Mouse (Mus musculus) MEL (cell line): ENCODE measurements at regions not wholly inside any gene's neighbourhood (a gene's known extent, or its start where the extent isn't known, plus 50 kb on each side); places are given as distances from the start of the nearest gene placed in this dataset.

Experiments used
- DNase-seq: peaks from one replicate; pipeline ENCODE4 v3.0.0; 2011; ENCODE audit warnings: low read depth, low spot score
- H3K27ac ChIP-seq: 2 replicates; pipeline ENCODE4 v1.5.1; 2012; ENCODE audit warnings: low read depth, mild to moderate bottlenecking, control low read depth, low read length, moderate library complexity; ENCODE audit not compliant: control insufficient read depth
- H3K27me3 ChIP-seq, 2 experiments: fragments of 150-350 bp in 1 of 2; sonication (generic) in 1 of 2; 2 replicates each; pipeline ENCODE4 v1.6.1; 2012; ENCODE audit warnings: low read length in 2 of 2, mild to moderate bottlenecking in 2 of 2, improper control_type of control experiment in 1 of 2, moderate library complexity in 1 of 2; ENCODE audit not compliant: insufficient read depth in 2 of 2, control insufficient read depth in 1 of 2
- H3K36me3 ChIP-seq, 2 experiments: 2 replicates each; pipeline ENCODE4 v1.6.1; 2012 to 2014; ENCODE audit warnings: low read length in 2 of 2, improper control_type of control experiment in 1 of 2, inconsistent platforms in 1 of 2, mild to moderate bottlenecking in 1 of 2; ENCODE audit not compliant: insufficient read depth in 2 of 2, control insufficient read depth in 1 of 2
- H3K4me1 ChIP-seq, 2 experiments: fragments of 150-350 bp in 1 of 2; sonication (generic) in 1 of 2; 2 replicates each; pipeline ENCODE4 v1.6.1; 2012; ENCODE audit warnings: low read length in 2 of 2, improper control_type of control experiment in 1 of 2, mild to moderate bottlenecking in 1 of 2; ENCODE audit not compliant: insufficient read depth in 2 of 2, control insufficient read depth in 1 of 2
- H3K4me3 ChIP-seq, 2 experiments: fragments of 150-350 bp in 1 of 2; sonication (generic) in 1 of 2; 2 replicates each; pipeline ENCODE4 v1.5.1; 2012; ENCODE audit warnings: low read depth in 2 of 2, low read length in 2 of 2, mild to moderate bottlenecking in 2 of 2, moderate library complexity in 2 of 2, control low read depth in 1 of 2, improper control_type of control experiment in 1 of 2; ENCODE audit not compliant: control insufficient read depth in 1 of 2, insufficient read depth in 1 of 2
- H3K79me2 ChIP-seq: 2 replicates; pipeline ENCODE4 v1.6.1; 2012; ENCODE audit warnings: mild to moderate bottlenecking, low read length, moderate library complexity; ENCODE audit not compliant: control insufficient read depth, poor library complexity, insufficient read depth
- H3K9ac ChIP-seq: 2 replicates; pipeline ENCODE4 v1.6.1; 2012; ENCODE audit warnings: low read depth, mild to moderate bottlenecking, control low read depth, low read length, moderate library complexity; ENCODE audit not compliant: control insufficient read depth, poor library complexity, severe bottlenecking
- H3K9me3 ChIP-seq: fragments of 150-350 bp; sonication (generic); replicated peaks from 2 replicates; pipeline ENCODE4 v1.6.1; 2012; ENCODE audit warnings: mild to moderate bottlenecking, low read length, improper control_type of control experiment, moderate library complexity; ENCODE audit not compliant: insufficient read depth
- BHLHE40 ChIP-seq: IDR thresholded peaks from 2 replicates; pipeline ENCODE4 v1.6.1; 2012; ENCODE audit warnings: low read depth, mild to moderate bottlenecking, inconsistent platforms, low read length, improper control_type of control experiment, borderline replicate concordance
- CTCF ChIP-seq, 3 experiments: IDR thresholded peaks in 2 of 3; conservative IDR thresholded peaks in 1 of 3; 2 replicates each; pipeline ENCODE4 v1.5.1; 2011 to 2012; ENCODE audit warnings: low read length in 3 of 3, low read depth in 2 of 3, mild to moderate bottlenecking in 2 of 3, improper control_type of control experiment in 1 of 3, inconsistent platforms in 1 of 3, mixed read lengths in 1 of 3, moderate library complexity in 1 of 3; ENCODE audit not compliant: control insufficient read depth in 1 of 3, insufficient read depth in 1 of 3, poor library complexity in 1 of 3, severe bottlenecking in 1 of 3
- E2F4 ChIP-seq: IDR thresholded peaks from 2 replicates; pipeline ENCODE4 v1.6.1; 2011; ENCODE audit warnings: low read depth, low read length, improper control_type of control experiment, borderline replicate concordance
- ELF1 ChIP-seq: IDR thresholded peaks from 2 replicates; pipeline ENCODE4 v1.6.1; 2014; ENCODE audit warnings: low read depth, mild to moderate bottlenecking, inconsistent platforms, low read length, improper control_type of control experiment, moderate library complexity
- EP300 ChIP-seq, 2 experiments: IDR thresholded peaks; 2 replicates each; pipeline ENCODE4 v1.6.1; 2011; ENCODE audit warnings: improper control_type of control experiment in 2 of 2, low read length in 2 of 2, low read depth in 1 of 2, mild to moderate bottlenecking in 1 of 2
- ETS1 ChIP-seq: IDR thresholded peaks from 2 replicates; pipeline ENCODE4 v1.6.1; 2012; ENCODE audit warnings: low read depth, mild to moderate bottlenecking, inconsistent platforms, low read length, improper control_type of control experiment, moderate library complexity
- HCFC1 ChIP-seq: IDR thresholded peaks from 2 replicates; pipeline ENCODE4 v1.6.1; 2012; ENCODE audit warnings: low read depth, mild to moderate bottlenecking, inconsistent platforms, low read length, improper control_type of control experiment, moderate library complexity
- KAT2A ChIP-seq: conservative IDR thresholded peaks from 2 replicates; pipeline ENCODE4 v1.6.1; 2012; ENCODE audit warnings: low read depth, low read length, improper control_type of control experiment, inconsistent platforms
- MAX ChIP-seq: IDR thresholded peaks from 2 replicates; pipeline ENCODE4 v1.6.1; 2011; ENCODE audit warnings: low read length, improper control_type of control experiment
- MEF2A ChIP-seq: IDR thresholded peaks from 2 replicates; pipeline ENCODE4 v1.6.1; 2014; ENCODE audit warnings: low read depth, mild to moderate bottlenecking, inconsistent platforms, low read length, improper control_type of control experiment; ENCODE audit not compliant: poor library complexity, insufficient replicate concordance, severe bottlenecking; ENCODE audit errors: extremely low read depth
- MXI1 ChIP-seq: IDR thresholded peaks from 2 replicates; pipeline ENCODE4 v1.6.1; 2011; ENCODE audit warnings: mild to moderate bottlenecking, low read depth, low read length, improper control_type of control experiment
- NELFE ChIP-seq: IDR thresholded peaks from 2 replicates; pipeline ENCODE4 v1.6.1; 2011; ENCODE audit warnings: low read depth, low read length, improper control_type of control experiment
- NRF1 ChIP-seq: IDR thresholded peaks from 2 replicates; pipeline ENCODE4 v1.6.1; 2014; ENCODE audit warnings: low read depth, mild to moderate bottlenecking, inconsistent platforms, low read length, improper control_type of control experiment, moderate library complexity; ENCODE audit not compliant: poor library complexity, insufficient read depth, severe bottlenecking
- POLR2AphosphoS2 ChIP-seq: IDR thresholded peaks from 2 replicates; pipeline ENCODE4 v1.6.1; 2011; ENCODE audit warnings: low read length, improper control_type of control experiment
- RAD21 ChIP-seq: IDR thresholded peaks from 2 replicates; pipeline ENCODE4 v1.6.1; 2011; ENCODE audit warnings: mild to moderate bottlenecking, low read depth, low read length, improper control_type of control experiment
- RCOR1 ChIP-seq: IDR thresholded peaks from 2 replicates; pipeline ENCODE4 v1.6.1; 2012; ENCODE audit warnings: low read depth, mild to moderate bottlenecking, inconsistent platforms, low read length, improper control_type of control experiment
- SMC3 ChIP-seq: IDR thresholded peaks from 2 replicates; pipeline ENCODE4 v1.6.1; 2011; ENCODE audit warnings: low read depth, low read length, improper control_type of control experiment
- TAL1 ChIP-seq: IDR thresholded peaks from 2 replicates; pipeline ENCODE4 v1.6.1; 2012; ENCODE audit warnings: mild to moderate bottlenecking, inconsistent platforms, low read length, moderate library complexity, mixed read lengths
- TBP ChIP-seq: IDR thresholded peaks from 2 replicates; pipeline ENCODE4 v1.8.0; 2011; ENCODE audit warnings: low read depth, low read length, improper control_type of control experiment
- TCF12 ChIP-seq: IDR thresholded peaks from 2 replicates; pipeline ENCODE4 v1.6.1; 2014; ENCODE audit warnings: low read depth, mild to moderate bottlenecking, inconsistent platforms, low read length, improper control_type of control experiment, moderate library complexity
- USF2 ChIP-seq, 2 experiments: IDR thresholded peaks; 2 replicates each; pipeline ENCODE4 v1.6.1; 2011 to 2012; ENCODE audit warnings: improper control_type of control experiment in 2 of 2, low read length in 2 of 2, borderline replicate concordance in 1 of 2, inconsistent platforms in 1 of 2, low read depth in 1 of 2, mild to moderate bottlenecking in 1 of 2; ENCODE audit not compliant: insufficient read depth in 1 of 2

DNA sequence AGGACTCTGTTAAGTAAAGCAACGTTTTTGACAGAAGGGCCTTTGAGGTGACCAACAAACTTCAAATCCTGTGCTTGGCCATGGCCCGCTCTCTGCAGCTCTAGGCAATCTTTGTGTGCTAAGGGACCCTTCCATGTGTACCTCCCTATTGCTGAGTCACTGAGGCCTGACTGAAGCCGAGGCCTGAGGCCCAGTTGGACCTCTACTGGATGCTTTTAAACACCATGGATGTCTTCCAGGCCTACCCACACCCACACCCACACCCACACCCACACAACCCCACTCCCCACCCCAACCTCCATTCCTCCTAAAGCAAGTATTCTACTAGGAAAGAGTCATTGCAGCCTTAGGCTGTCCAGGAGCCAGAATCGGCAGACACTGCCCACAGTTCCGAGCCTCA is 518.3 kb upstream of the Adam5 start:
- H3K27me3 ChIP-seq = no peaks in the 10 kb centered on the region; a peak in 2 of 4 replicates
- H3K27ac ChIP-seq = no peak overlapping the region
- H3K79me2 ChIP-seq = no peaks in the 10 kb centered on the region
- no peak overlapping the region for H3K9ac ChIP-seq
- TF ChIP-seq POLR2AphosphoS2 (no peak), ELF1 (no peak), USF2 (IDR thresholded peaks at IDR 0.05; ENCODE audit: borderline replicate concordance in 1 of 2, insufficient read depth in 1 of 2, low read depth in 1 of 2, low read length in 2 of 2) (no peak), NRF1 (no peak), ETS1 (no peak), NELFE (no peak), HCFC1 (no peak)
- H3K9me3 ChIP-seq = no peaks in the 10 kb centered on the region
- DNase-seq = no peak
- H3K4me1 ChIP-seq = no peaks in the 10 kb centered on the region
- H3K4me3 ChIP-seq = no peak overlapping the region
- H3K36me3 ChIP-seq = no peaks in the 10 kb centered on the region

DNA sequence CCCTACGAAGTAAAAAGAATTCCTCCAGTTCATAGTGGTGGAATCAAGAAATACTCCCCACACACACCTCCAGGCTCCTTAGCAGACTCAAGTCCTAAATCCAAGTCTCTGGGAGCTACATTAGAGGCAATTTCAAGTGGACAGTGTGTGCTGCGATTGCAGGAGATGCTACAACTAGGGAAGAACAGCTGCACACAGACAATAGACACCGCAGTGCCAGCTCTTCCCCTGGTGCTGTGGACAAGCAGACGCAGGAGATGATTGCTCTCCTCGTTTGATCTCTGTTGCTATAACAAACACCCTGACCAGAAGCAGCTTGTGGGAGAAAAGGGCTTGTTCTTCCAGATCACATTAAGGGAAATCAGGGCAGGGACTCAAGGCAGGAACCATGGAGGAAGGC is 517.1 kb upstream of the Adam5 start:
- Histone ChIP-seq H3K27ac (no peak overlapping the region), H3K4me1 (no peaks in the 10 kb centered on the region), H3K9ac (no peak overlapping the region), H3K79me2 (no peaks in the 10 kb centered on the region), H3K9me3 (no peaks in the 10 kb centered on the region), H3K4me3 (no peak overlapping the region), H3K27me3 (no peaks in the 10 kb centered on the region; a peak in 2 of 4 replicates), H3K36me3 (no peaks in the 10 kb centered on the region)
- no peak for TF ChIP-seq TCF12
- no peak for TF ChIP-seq BHLHE40
- TF ChIP-seq TAL1 = no peak
- no peak for TF ChIP-seq USF2 (IDR thresholded peaks at IDR 0.05; ENCODE audit: borderline replicate concordance in 1 of 2, insufficient read depth in 1 of 2, low read depth in 1 of 2, low read length in 2 of 2)
- no peak for TF ChIP-seq POLR2AphosphoS2
- no peak for TF ChIP-seq EP300 (IDR thresholded peaks at IDR 0.05; ENCODE audit: low read depth in 1 of 2, low read length in 2 of 2)
- TF ChIP-seq MAX = no peak
- no peak for DNase-seq

DNA sequence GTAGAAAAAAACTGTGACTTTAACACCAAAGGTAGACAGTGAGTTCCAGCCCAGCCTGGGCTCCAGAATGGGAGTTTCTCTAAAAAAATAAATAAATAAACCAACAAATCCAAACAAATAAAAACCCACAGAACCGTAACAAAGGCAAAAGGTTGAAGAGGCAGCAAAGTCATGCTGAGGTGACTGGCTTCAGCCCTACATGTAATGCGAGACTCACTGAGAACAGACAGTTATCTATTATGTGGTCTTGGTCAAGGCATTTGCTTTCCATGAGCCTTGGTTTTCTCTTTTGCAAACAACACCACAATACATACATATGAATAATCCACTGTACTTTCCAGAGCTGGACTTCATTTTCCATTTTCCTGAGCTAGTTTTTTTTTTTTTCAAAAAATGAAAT is 516.6 kb upstream of the Adam5 start:
- no peaks in the 10 kb centered on the region for H3K4me1 ChIP-seq
- no peak for DNase-seq
- no peak overlapping the region for H3K9ac ChIP-seq
- no peaks in the 10 kb centered on the region; a peak in 2 of 4 replicates for H3K27me3 ChIP-seq
- no peaks in the 10 kb centered on the region for H3K79me2 ChIP-seq
- H3K27ac ChIP-seq = no peak overlapping the region
- H3K4me3 ChIP-seq = no peak overlapping the region
- H3K9me3 ChIP-seq = no peaks in the 10 kb centered on the region
- no peaks in the 10 kb centered on the region for H3K36me3 ChIP-seq
- TF ChIP-seq MXI1 (no peak), KAT2A (no peak), TBP (no peak), TCF12 (no peak), MEF2A (no peak), SMC3 (no peak), EP300 (IDR thresholded peaks at IDR 0.05; ENCODE audit: low read depth in 1 of 2, low read length in 2 of 2) (no peak), RCOR1 (no peak), CTCF (IDR thresholded peaks at IDR 0.05 in 2 of 3, conservative IDR thresholded peaks at IDR 0.05 in 1 of 3; ENCODE audit: control insufficient read depth in 1 of 3, insufficient read depth in 1 of 3, low read depth in 2 of 3, low read length in 3 of 3, poor library complexity in 1 of 3, severe bottlenecking in 1 of 3) (no peak), RAD21 (no peak), E2F4 (no peak)
